Mouse (Mus musculus): ENCODE results near the gene Tcf19. TPM values are rescaled to one million over a fixed set of nuclear protein-coding genes. Genes with fewer than 3 reads are reported as not detected.

The Tcf19 gene
- polyA plus RNA-seq, 1 experiment from 2014 or later: 46.8 TPM

DNA sequence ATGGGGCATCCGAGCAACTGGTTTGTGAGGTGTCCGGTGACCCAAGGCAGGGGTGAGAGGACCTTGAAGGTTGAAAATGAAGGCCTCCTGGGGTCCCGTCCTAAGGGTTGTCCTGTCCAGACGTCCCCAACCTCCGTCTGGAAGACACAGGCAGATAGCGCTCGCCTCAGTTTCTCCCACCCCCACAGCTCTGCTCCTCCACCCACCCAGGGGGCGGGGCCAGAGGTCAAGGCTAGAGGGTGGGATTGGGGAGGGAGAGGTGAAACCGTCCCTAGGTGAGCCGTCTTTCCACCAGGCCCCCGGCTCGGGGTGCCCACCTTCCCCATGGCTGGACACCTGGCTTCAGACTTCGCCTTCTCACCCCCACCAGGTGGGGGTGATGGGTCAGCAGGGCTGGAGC, 10.8 kb downstream of the Tcf19 start, which contains the start of gene Pou5f1:
Gene Pou5f1 (plus strand): TSS at position 243 of the 400 bp plus-strand sequence.
- Histone ChIP-seq H3K36me3 (ENCODE audit: control insufficient read depth, insufficient read depth, low read length) (no peaks in the 10 kb centered on the region), H3K9ac (ENCODE audit: low read length) (no peak within 1 kb of the TSS), H3K9me3 (ENCODE audit: control insufficient read depth, low read length) (no peaks in the 10 kb centered on the region), H3K4me1 (ENCODE audit: control insufficient read depth, insufficient read depth, low read length) (0 out of 2 replicates have a peak, but pooled peaks cover 3% of the 10 kb centered on the region), H3K27ac (ENCODE audit: low read depth, low read length) (no peak within 1 kb of the TSS), H3K27me3 (ENCODE audit: control insufficient read depth, insufficient read depth, low read length) (peaks cover 19% of the 10 kb centered on the region), H3K4me2 (ENCODE audit: low read depth) (no peak within 1 kb of the TSS), H3K4me3 (ENCODE audit: low read depth, low read length) (no peak within 1 kb of the TSS)
- ATAC-seq (ENCODE audit: insufficient read depth, low FRiP score, low TSS enrichment): no peak
- WGBS: 39% methylated on average over 11 of the region's 13 CpGs
- DNase-seq (ENCODE audit: low spot score): no peak

DNA sequence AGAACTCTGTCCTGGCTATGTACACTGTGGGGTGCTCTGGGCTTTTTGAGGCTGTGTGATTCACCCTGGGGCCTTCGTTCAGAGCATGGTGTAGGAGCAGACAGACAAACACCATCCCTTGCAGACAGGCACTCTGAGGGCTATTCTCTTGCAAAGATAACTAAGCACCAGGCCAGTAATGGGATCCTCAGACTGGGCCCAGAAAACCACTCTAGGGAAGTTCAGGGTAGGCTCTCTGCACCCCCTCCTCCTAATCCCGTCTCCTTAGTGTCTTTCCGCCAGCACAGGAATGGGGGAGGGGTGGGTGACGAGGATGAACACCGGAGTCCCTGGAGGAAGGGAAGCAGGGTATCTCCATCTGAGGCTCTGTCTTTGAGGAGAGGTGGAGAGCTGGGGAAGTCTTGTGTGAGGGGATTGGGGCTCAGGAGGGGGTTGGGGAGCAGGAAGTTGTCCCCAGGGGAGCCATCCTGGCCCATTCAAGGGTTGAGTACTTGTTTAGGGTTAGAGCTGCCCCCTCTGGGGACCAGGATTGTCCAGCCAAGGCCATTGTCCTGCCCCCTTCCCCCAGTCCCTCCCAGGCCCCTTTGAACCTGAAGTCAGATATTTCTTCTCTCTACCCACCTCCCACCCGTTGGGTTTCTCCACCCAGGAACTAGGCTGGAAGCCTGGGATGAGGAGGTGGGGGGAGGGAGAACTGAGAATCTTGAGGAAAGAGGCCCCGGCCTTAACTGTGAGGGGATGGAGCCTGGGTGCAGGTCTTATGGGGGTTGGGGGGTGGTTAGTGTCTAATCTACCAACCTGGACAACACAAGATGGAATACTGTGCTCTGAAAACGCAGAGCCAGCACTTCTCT, 11.8 kb downstream of the Tcf19 start:
- Histone ChIP-seq H3K4me2 (ENCODE audit: low read depth) (no peak overlapping the region), H3K27me3 (ENCODE audit: control insufficient read depth, insufficient read depth, low read length) (peaks cover 19% of the 10 kb centered on the region), H3K27ac (ENCODE audit: low read depth, low read length) (no peak overlapping the region), H3K9ac (ENCODE audit: low read length) (no peak overlapping the region), H3K4me1 (ENCODE audit: control insufficient read depth, insufficient read depth, low read length) (0 out of 2 replicates have a peak, but pooled peaks cover 3% of the 10 kb centered on the region), H3K9me3 (ENCODE audit: control insufficient read depth, low read length) (no peaks in the 10 kb centered on the region), H3K4me3 (ENCODE audit: low read depth, low read length) (no peak overlapping the region), H3K36me3 (ENCODE audit: control insufficient read depth, insufficient read depth, low read length) (no peaks in the 10 kb centered on the region)
- ATAC-seq (ENCODE audit: insufficient read depth, low FRiP score, low TSS enrichment): no peak
- DNase-seq (ENCODE audit: low spot score): no peak
- 19% methylated on average over 8 of the region's 8 CpGs for WGBS

DNA sequence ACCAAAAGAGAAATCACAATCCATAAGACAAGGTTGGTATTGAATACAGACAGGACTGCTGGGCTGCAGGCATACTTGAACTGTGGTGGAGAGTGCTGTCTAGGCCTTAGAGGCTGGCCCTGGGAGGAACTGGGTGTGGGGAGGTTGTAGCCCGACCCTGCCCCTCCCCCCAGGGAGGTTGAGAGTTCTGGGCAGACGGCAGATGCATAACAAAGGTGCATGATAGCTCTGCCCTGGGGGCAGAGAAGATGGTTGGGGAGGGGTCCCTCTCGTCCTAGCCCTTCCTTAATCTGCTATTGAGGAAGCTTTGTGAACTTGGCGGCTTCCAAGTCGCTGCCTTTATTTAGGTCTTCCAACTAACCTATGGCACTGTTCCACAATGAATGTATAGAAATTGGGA, 12.8 kb downstream of the Tcf19 start:
- H3K4me2 ChIP-seq (ENCODE audit: low read depth): no peak overlapping the region
- H3K4me3 ChIP-seq (ENCODE audit: low read depth, low read length): no peak overlapping the region
- ATAC-seq (ENCODE audit: insufficient read depth, low FRiP score, low TSS enrichment) (no peak), DNase-seq (ENCODE audit: low spot score) (no peak)
- H3K27me3 ChIP-seq (ENCODE audit: control insufficient read depth, insufficient read depth, low read length): peaks cover 19% of the 10 kb centered on the region
- H3K9me3 ChIP-seq (ENCODE audit: control insufficient read depth, low read length): no peaks in the 10 kb centered on the region
- H3K27ac ChIP-seq (ENCODE audit: low read depth, low read length): no peak overlapping the region
- WGBS: 11% methylated on average over 5 of the region's 5 CpGs
- no peaks in the 10 kb centered on the region for H3K36me3 ChIP-seq (ENCODE audit: control insufficient read depth, insufficient read depth, low read length)
- 0 out of 2 replicates have a peak, but pooled peaks cover 3% of the 10 kb centered on the region for H3K4me1 ChIP-seq (ENCODE audit: control insufficient read depth, insufficient read depth, low read length)
- H3K9ac ChIP-seq (ENCODE audit: low read length): no peak overlapping the region

DNA sequence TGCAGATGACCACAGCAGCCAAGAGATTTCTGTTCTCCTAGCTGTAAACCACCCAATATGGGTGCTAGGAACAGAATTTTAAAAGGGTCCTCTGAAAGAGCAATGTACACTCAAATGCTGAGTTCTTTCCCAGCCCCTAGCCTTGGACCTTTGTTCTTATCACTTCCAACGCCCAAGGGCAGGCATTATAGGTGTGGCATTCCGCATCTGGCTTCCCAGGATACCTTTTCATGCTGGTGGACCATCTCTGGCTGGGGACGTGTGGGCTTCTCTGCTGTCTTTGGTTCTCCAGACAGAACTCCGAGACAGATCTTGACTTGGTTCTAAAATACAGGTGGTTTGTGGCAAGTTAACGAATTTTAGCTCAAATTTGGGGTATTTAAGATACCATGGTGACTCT, 13.9 kb downstream of the Tcf19 start:
- DNase-seq (ENCODE audit: low spot score) (no peak), ATAC-seq (ENCODE audit: insufficient read depth, low FRiP score, low TSS enrichment) (no peak)
- no peak overlapping the region for H3K4me3 ChIP-seq (ENCODE audit: low read depth, low read length)
- H3K4me2 ChIP-seq (ENCODE audit: low read depth): no peak overlapping the region
- H3K9me3 ChIP-seq (ENCODE audit: control insufficient read depth, low read length): no peaks in the 10 kb centered on the region
- H3K27ac ChIP-seq (ENCODE audit: low read depth, low read length): no peak overlapping the region
- H3K27me3 ChIP-seq (ENCODE audit: control insufficient read depth, insufficient read depth, low read length): peaks cover 19% of the 10 kb centered on the region
- H3K4me1 ChIP-seq (ENCODE audit: control insufficient read depth, insufficient read depth, low read length): 0 out of 2 replicates have a peak, but pooled peaks cover 3% of the 10 kb centered on the region
- H3K9ac ChIP-seq (ENCODE audit: low read length): no peak overlapping the region
- H3K36me3 ChIP-seq (ENCODE audit: control insufficient read depth, insufficient read depth, low read length): no peaks in the 10 kb centered on the region
- WGBS: 47% methylated on average over 5 of the region's 5 CpGs

DNA sequence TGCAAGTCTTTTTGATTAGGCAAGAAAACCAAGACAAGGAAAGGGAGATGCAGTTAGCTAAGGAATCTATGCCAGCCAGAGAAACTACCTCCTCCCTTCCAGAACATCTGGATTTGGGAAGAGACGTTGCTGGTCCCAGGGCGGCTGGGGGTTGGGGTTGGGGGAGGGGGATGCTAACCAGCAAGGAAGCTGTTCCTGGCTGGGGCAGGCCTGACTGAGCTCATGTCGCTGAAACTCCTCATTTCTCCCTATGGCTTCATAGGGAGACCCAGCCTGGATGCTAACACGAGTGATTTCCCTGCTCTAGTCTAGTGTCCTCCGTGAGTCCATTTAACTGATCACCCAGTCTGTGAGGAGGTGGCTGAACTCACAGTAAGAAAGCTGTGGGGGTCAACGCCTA, 14.4 kb downstream of the Tcf19 start:
- 0 out of 2 replicates have a peak, but pooled peaks cover 3% of the 10 kb centered on the region for H3K4me1 ChIP-seq (ENCODE audit: control insufficient read depth, insufficient read depth, low read length)
- no peak overlapping the region for H3K4me3 ChIP-seq (ENCODE audit: low read depth, low read length)
- H3K9me3 ChIP-seq (ENCODE audit: control insufficient read depth, low read length): no peaks in the 10 kb centered on the region
- no peak for DNase-seq (ENCODE audit: low spot score)
- H3K4me2 ChIP-seq (ENCODE audit: low read depth): no peak overlapping the region
- peaks cover 19% of the 10 kb centered on the region for H3K27me3 ChIP-seq (ENCODE audit: control insufficient read depth, insufficient read depth, low read length)
- H3K36me3 ChIP-seq (ENCODE audit: control insufficient read depth, insufficient read depth, low read length): no peaks in the 10 kb centered on the region
- no peak for ATAC-seq (ENCODE audit: insufficient read depth, low FRiP score, low TSS enrichment)
- no peak overlapping the region for H3K27ac ChIP-seq (ENCODE audit: low read depth, low read length)
- H3K9ac ChIP-seq (ENCODE audit: low read length): no peak overlapping the region
- WGBS: 5% methylated on average over 6 of the region's 6 CpGs

DNA sequence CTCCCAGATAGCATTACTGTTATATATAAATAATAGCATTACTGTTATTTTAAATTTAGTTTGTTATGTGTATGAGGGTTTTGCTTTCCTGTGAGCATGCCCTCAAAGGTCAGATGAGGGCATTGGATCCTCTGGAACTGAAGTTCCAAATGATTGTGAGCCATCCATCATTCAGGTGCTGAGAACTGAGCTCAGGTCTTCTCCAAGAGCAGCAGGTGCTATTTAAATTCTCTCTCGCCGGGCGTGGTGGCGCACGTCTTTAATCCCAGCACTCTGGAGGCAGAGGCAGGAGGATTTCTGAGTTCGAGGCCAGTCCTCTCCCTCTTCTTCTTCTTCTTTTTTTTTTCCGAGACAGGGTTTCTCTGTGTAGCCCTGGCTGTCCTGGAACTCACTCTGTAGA, 19.5 kb downstream of the Tcf19 start:
- no peak for ATAC-seq (ENCODE audit: insufficient read depth, low FRiP score, low TSS enrichment)
- H3K4me3 ChIP-seq (ENCODE audit: low read depth, low read length): no peak overlapping the region
- H3K4me1 ChIP-seq (ENCODE audit: control insufficient read depth, insufficient read depth, low read length): no peaks in the 10 kb centered on the region
- H3K9ac ChIP-seq (ENCODE audit: low read length): no peak overlapping the region
- 98% methylated on average over 7 of the region's 7 CpGs for WGBS
- no peak overlapping the region for H3K27ac ChIP-seq (ENCODE audit: low read depth, low read length)
- no peaks in the 10 kb centered on the region for H3K27me3 ChIP-seq (ENCODE audit: control insufficient read depth, insufficient read depth, low read length)
- no peak for DNase-seq (ENCODE audit: low spot score)
- H3K9me3 ChIP-seq (ENCODE audit: control insufficient read depth, low read length): no peaks in the 10 kb centered on the region
- H3K36me3 ChIP-seq (ENCODE audit: control insufficient read depth, insufficient read depth, low read length): no peaks in the 10 kb centered on the region
- no peak overlapping the region for H3K4me2 ChIP-seq (ENCODE audit: low read depth)

DNA sequence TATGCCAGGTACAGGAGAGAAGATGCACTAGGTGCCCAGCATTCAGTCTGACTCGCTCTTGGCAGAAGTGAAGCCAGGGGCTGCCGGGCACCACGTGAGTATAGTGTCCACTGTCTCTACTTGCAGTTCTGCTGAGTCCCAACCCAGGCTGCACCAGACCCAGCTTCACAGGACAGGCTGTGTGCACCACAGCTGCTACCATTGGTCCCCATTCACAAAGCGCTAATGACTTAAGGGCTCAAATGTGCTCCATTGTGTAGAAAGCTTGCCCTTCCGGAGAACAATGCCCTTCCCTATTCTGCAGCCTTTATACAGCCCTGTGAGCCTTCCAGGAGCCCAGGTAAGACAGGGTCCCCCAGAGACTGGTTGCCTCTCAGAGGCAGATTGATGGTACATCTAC, 26.3 kb downstream of the Tcf19 start:
- ATAC-seq (ENCODE audit: insufficient read depth, low FRiP score, low TSS enrichment) (no peak), DNase-seq (ENCODE audit: low spot score) (no peak)
- Histone ChIP-seq H3K4me3 (ENCODE audit: low read depth, low read length) (no peak overlapping the region), H3K36me3 (ENCODE audit: control insufficient read depth, insufficient read depth, low read length) (no peaks in the 10 kb centered on the region), H3K4me2 (ENCODE audit: low read depth) (no peak overlapping the region), H3K9me3 (ENCODE audit: control insufficient read depth, low read length) (no peaks in the 10 kb centered on the region), H3K4me1 (ENCODE audit: control insufficient read depth, insufficient read depth, low read length) (no peaks in the 10 kb centered on the region), H3K27ac (ENCODE audit: low read depth, low read length) (no peak overlapping the region), H3K9ac (ENCODE audit: low read length) (no peak overlapping the region), H3K27me3 (ENCODE audit: control insufficient read depth, insufficient read depth, low read length) (no peaks in the 10 kb centered on the region)
- 44% methylated on average over 5 of the region's 5 CpGs for WGBS

DNA sequence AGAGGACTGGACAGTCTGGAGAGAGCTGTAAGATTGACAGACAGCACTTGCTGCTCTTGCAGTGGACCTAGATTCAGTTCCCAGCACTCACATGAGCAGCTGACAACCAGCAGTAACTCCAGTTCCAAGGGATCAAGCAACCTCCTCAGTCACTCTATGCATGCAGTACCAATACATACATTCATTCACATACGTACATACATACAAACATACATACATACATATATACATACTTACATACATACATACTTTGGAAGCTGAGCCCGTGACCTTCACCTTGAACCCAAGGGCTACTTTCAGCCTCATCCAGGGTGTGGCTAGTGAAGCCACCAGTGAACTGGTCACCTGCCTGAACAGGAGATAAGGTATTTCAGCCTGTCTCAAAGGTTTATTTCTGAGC, 28.6 kb downstream of the Tcf19 start:
- H3K4me3 ChIP-seq (ENCODE audit: low read depth, low read length): no peak overlapping the region
- no peak overlapping the region for H3K27ac ChIP-seq (ENCODE audit: low read depth, low read length)
- no peaks in the 10 kb centered on the region for H3K36me3 ChIP-seq (ENCODE audit: control insufficient read depth, insufficient read depth, low read length)
- H3K9me3 ChIP-seq (ENCODE audit: control insufficient read depth, low read length): no peaks in the 10 kb centered on the region
- no peak overlapping the region for H3K9ac ChIP-seq (ENCODE audit: low read length)
- no peaks in the 10 kb centered on the region for H3K4me1 ChIP-seq (ENCODE audit: control insufficient read depth, insufficient read depth, low read length)
- 96% methylated on average over 2 of the region's 2 CpGs for WGBS
- H3K27me3 ChIP-seq (ENCODE audit: control insufficient read depth, insufficient read depth, low read length): no peaks in the 10 kb centered on the region
- no peak overlapping the region for H3K4me2 ChIP-seq (ENCODE audit: low read depth)
- no peak for ATAC-seq (ENCODE audit: insufficient read depth, low FRiP score, low TSS enrichment)
- no peak for DNase-seq (ENCODE audit: low spot score)

DNA sequence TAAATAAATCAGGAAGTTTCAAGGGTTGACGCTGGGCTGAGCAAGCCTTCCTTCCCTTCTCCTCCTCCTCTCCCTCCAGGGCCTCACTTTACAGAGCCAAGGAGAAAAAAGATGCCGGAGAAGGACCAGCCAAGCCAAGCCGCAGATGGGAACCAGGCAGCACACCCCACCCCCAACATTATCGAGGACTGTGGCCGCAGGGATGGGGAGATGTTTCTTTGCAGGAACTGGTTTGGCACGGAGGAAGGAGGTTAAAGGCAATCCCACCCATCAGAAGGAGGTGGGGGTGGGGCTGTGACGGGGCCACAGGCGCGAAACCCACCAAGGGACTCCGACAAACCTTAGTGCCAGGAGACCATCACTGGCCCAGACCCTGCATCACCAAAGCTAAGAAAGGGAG, 29.9 kb downstream of the Tcf19 start:
- ATAC-seq (ENCODE audit: insufficient read depth, low FRiP score, low TSS enrichment) (no peak), DNase-seq (ENCODE audit: low spot score) (no peak)
- Histone ChIP-seq H3K4me3 (ENCODE audit: low read depth, low read length) (no peak overlapping the region), H3K27ac (ENCODE audit: low read depth, low read length) (no peak overlapping the region), H3K9me3 (ENCODE audit: control insufficient read depth, low read length) (no peaks in the 10 kb centered on the region), H3K36me3 (ENCODE audit: control insufficient read depth, insufficient read depth, low read length) (no peaks in the 10 kb centered on the region), H3K4me1 (ENCODE audit: control insufficient read depth, insufficient read depth, low read length) (no peaks in the 10 kb centered on the region), H3K9ac (ENCODE audit: low read length) (no peak overlapping the region), H3K27me3 (ENCODE audit: control insufficient read depth, insufficient read depth, low read length) (no peaks in the 10 kb centered on the region), H3K4me2 (ENCODE audit: low read depth) (no peak overlapping the region)
- 59% methylated on average over 10 of the region's 10 CpGs for WGBS
